Mouse (Mus musculus) heart, embryonic 13.5 days (tissue): Measurements from ENCODE around the gene Gm13030. TPM values are rescaled to one million over a fixed set of nuclear protein-coding genes. Genes with fewer than 3 reads are reported as not detected.

Experiments
- ATAC-seq: fragments of 200-750 bp; cut with Nextera tagmentation; 2 replicates; pipeline ENCODE4 v1.8.0; 2017; ENCODE audit warnings: moderate TSS enrichment; ENCODE audit not compliant: insufficient number of reproducible peaks, low FRiP score, low TSS enrichment; ENCODE audit errors: extremely low read depth
- H3K27ac ChIP-seq: fragments of 300-500 bp; sonication (generic); replicated peaks from 2 replicates; pipeline ENCODE4 v1.5.1; 2015; ENCODE audit warnings: moderate library complexity, mild to moderate bottlenecking, inconsistent platforms
- H3K27me3 ChIP-seq: fragments of 300-500 bp; sonication (generic); replicated peaks from 2 replicates; pipeline ENCODE4 v1.6.1; 2015; ENCODE audit warnings: mild to moderate bottlenecking, inconsistent platforms
- H3K36me3 ChIP-seq: fragments of 300-500 bp; sonication (generic); 2 replicates; pipeline ENCODE4 v1.6.1; 2015; ENCODE audit warnings: mild to moderate bottlenecking, inconsistent platforms
- H3K4me1 ChIP-seq: fragments of 300-500 bp; sonication (generic); 2 replicates; pipeline ENCODE4 v1.6.1; 2015; ENCODE audit warnings: inconsistent platforms
- H3K4me2 ChIP-seq: fragments of 300-500 bp; sonication (generic); 2 replicates; pipeline ENCODE4 v1.6.1; 2015; ENCODE audit warnings: inconsistent platforms, mild to moderate bottlenecking, moderate library complexity
- H3K4me3 ChIP-seq: fragments of 300-500 bp; sonication (generic); 2 replicates; pipeline ENCODE4 v1.5.1; 2015; ENCODE audit warnings: moderate library complexity, mild to moderate bottlenecking, inconsistent platforms
- H3K9ac ChIP-seq: fragments of 300-500 bp; sonication (generic); 2 replicates; pipeline ENCODE4 v1.6.1; 2015; ENCODE audit warnings: inconsistent platforms, mild to moderate bottlenecking, moderate library complexity
- H3K9me3 ChIP-seq: fragments of 300-500 bp; sonication (generic); 2 replicates; pipeline ENCODE4 v1.6.1; 2016; ENCODE audit warnings: inconsistent platforms
- WGBS: fragments of 180-500 bp; shearing (Covaris S2); methylation state at CpG from one replicate; pipeline ENCODE4 v1.1.7; 2015; ENCODE audit warnings: mixed read lengths; 5-methylcytosine and 5-hydroxymethylcytosine counted together
- polyA plus RNA-seq: library from polyadenylated mRNA; unstranded; fragments of >200 nt; fragmentation: Nextera tagmentation; extraction: Ambion mirVana; gene quantifications from 2 replicates; pipeline ENCODE4 v1.2.1, GENCODE M21; 2015

Gm13030 gene
- polyA plus RNA-seq, 1 experiment from 2014 or later, result not detected

GRCm38 (mm10) chr4:138866413-138866812 lies 7.4 kb downstream of the Gm13030 start:
- no peaks in the 10 kb centered on the region for H3K4me1 ChIP-seq
- ATAC-seq, result no peak
- no peak overlapping the region for H3K27ac ChIP-seq
- H3K27me3 ChIP-seq, result peaks cover 20% of the 10 kb centered on the region
- H3K4me3 ChIP-seq, result no peak overlapping the region
- no peak overlapping the region for H3K9ac ChIP-seq
- H3K4me2 ChIP-seq, result no peak overlapping the region
- H3K36me3 ChIP-seq, result no peaks in the 10 kb centered on the region
- WGBS, result 13% methylated on average over 7 of the region's 7 CpGs
- H3K9me3 ChIP-seq, result peaks cover 8% of the 10 kb centered on the region; the same call in 1 of the 2 replicates

GRCm38 (mm10) chr4:138865991-138866390 lies 7.8 kb downstream of the Gm13030 start:
- H3K9ac ChIP-seq, result no peak overlapping the region
- 52% methylated on average over 6 of the region's 6 CpGs for WGBS
- peaks cover 6% of the 10 kb centered on the region; the same call in 1 of the 2 replicates for H3K9me3 ChIP-seq
- no peaks in the 10 kb centered on the region for H3K36me3 ChIP-seq
- H3K27ac ChIP-seq, result no peak overlapping the region
- no peak for ATAC-seq
- H3K4me1 ChIP-seq, result no peaks in the 10 kb centered on the region
- H3K4me3 ChIP-seq, result no peak overlapping the region
- peaks cover 20% of the 10 kb centered on the region for H3K27me3 ChIP-seq
- H3K4me2 ChIP-seq, result no peak overlapping the region

GRCm38 (mm10) chr4:138865092-138865491 lies 8.7 kb downstream of the Gm13030 start:
- no peak overlapping the region for H3K9ac ChIP-seq
- H3K9me3 ChIP-seq, result peaks cover 4% of the 10 kb centered on the region; the same call in 1 of the 2 replicates
- ATAC-seq, result no peak
- H3K4me2 ChIP-seq, result no peak overlapping the region
- H3K4me3 ChIP-seq, result no peak overlapping the region
- no peaks in the 10 kb centered on the region for H3K36me3 ChIP-seq
- no peak overlapping the region for H3K27ac ChIP-seq
- peaks cover under 1% of the 10 kb centered on the region; the same call in 1 of the 2 replicates for H3K4me1 ChIP-seq
- WGBS, result 51% methylated on average over 5 of the region's 5 CpGs
- H3K27me3 ChIP-seq, result peaks cover 24% of the 10 kb centered on the region

GRCm38 (mm10) chr4:138863344-138863998 lies 10.3 kb downstream of the Gm13030 start, which contains the start of gene Pla2g5:
Gene Pla2g5, minus strand, starts transcription at chr4:138863482.
- H3K27me3 ChIP-seq, result peaks cover 26% of the 10 kb centered on the region
- no peak within 1 kb of the TSS for H3K4me2 ChIP-seq
- ATAC-seq, result no peak
- H3K9ac ChIP-seq, result no peak within 1 kb of the TSS
- H3K4me1 ChIP-seq, result peaks cover 13% of the 10 kb centered on the region; the same call in 1 of the 2 replicates
- H3K9me3 ChIP-seq, result no peaks in the 10 kb centered on the region
- H3K27ac ChIP-seq, result no peak within 1 kb of the TSS
- H3K4me3 ChIP-seq, result no peak within 1 kb of the TSS
- 60% methylated on average over 10 of the region's 10 CpGs for WGBS
- no peaks in the 10 kb centered on the region for H3K36me3 ChIP-seq

- no peak overlapping the region for H3K27ac ChIP-seq
- H3K9ac ChIP-seq, result 0 out of 2 replicates have a peak overlapping the region, but pooled peaks have one; percentile 44
- H3K36me3 ChIP-seq, result no peaks in the 10 kb centered on the region
- peak overlapping the region; percentile 24; the same call in 1 of the 2 replicates for H3K4me3 ChIP-seq
- H3K4me1 ChIP-seq, result peaks cover 13% of the 10 kb centered on the region; the same call in 1 of the 2 replicates
- peak overlapping the region; percentile 58 for H3K4me2 ChIP-seq
- H3K27me3 ChIP-seq, result peaks cover 19% of the 10 kb centered on the region
- 3% methylated on average over 13 of the region's 13 CpGs for WGBS
- ATAC-seq, result no peak
- no peaks in the 10 kb centered on the region for H3K9me3 ChIP-seq
Measured at GRCm38 (mm10) chr4:138859728-138860127, 14.0 kb downstream of the Gm13030 start.

- Histone ChIP-seq H3K27ac (no peak overlapping the region), H3K4me2 (peak overlapping the region; percentile 58), H3K9me3 (no peaks in the 10 kb centered on the region), H3K27me3 (peaks cover 19% of the 10 kb centered on the region), H3K36me3 (no peaks in the 10 kb centered on the region), H3K4me1 (peaks cover 13% of the 10 kb centered on the region; the same call in 1 of the 2 replicates), H3K9ac (no peak overlapping the region), H3K4me3 (peak overlapping the region; percentile 24; the same call in 1 of the 2 replicates)
- 20% methylated on average over 9 of the region's 9 CpGs for WGBS
- ATAC-seq, result no peak
Measured at GRCm38 (mm10) chr4:138859245-138859644, 14.5 kb downstream of the Gm13030 start.

GRCm38 (mm10) chr4:138858446-138858845 lies 15.3 kb downstream of the Gm13030 start:
- Histone ChIP-seq H3K4me3 (no peak overlapping the region), H3K9me3 (no peaks in the 10 kb centered on the region), H3K27me3 (peaks cover 24% of the 10 kb centered on the region), H3K27ac (no peak overlapping the region), H3K4me2 (no peak overlapping the region), H3K4me1 (peaks cover 13% of the 10 kb centered on the region; the same call in 1 of the 2 replicates), H3K36me3 (no peaks in the 10 kb centered on the region), H3K9ac (no peak overlapping the region)
- ATAC-seq, result no peak
- WGBS, result 67% methylated on average over 15 of the region's 15 CpGs

GRCm38 (mm10) chr4:138857576-138857975 lies 16.2 kb downstream of the Gm13030 start:
- no peak overlapping the region for H3K9ac ChIP-seq
- peaks cover 22% of the 10 kb centered on the region for H3K27me3 ChIP-seq
- H3K4me3 ChIP-seq, result no peak overlapping the region
- H3K4me2 ChIP-seq, result no peak overlapping the region
- peaks cover 13% of the 10 kb centered on the region; the same call in 1 of the 2 replicates for H3K4me1 ChIP-seq
- ATAC-seq, result no peak
- WGBS, result 77% methylated on average over 10 of the region's 10 CpGs
- H3K9me3 ChIP-seq, result no peaks in the 10 kb centered on the region
- no peaks in the 10 kb centered on the region for H3K36me3 ChIP-seq
- no peak overlapping the region for H3K27ac ChIP-seq

GRCm38 (mm10) chr4:138856491-138856890 lies 17.3 kb downstream of the Gm13030 start:
- ATAC-seq, result no peak
- 24% methylated on average over 7 of the region's 7 CpGs for WGBS
- H3K4me1 ChIP-seq, result peaks cover 13% of the 10 kb centered on the region; the same call in 1 of the 2 replicates
- no peaks in the 10 kb centered on the region for H3K9me3 ChIP-seq
- H3K27me3 ChIP-seq, result peaks cover 22% of the 10 kb centered on the region
- H3K4me3 ChIP-seq, result no peak overlapping the region
- H3K9ac ChIP-seq, result no peak overlapping the region
- no peak overlapping the region for H3K4me2 ChIP-seq
- H3K36me3 ChIP-seq, result no peaks in the 10 kb centered on the region
- H3K27ac ChIP-seq, result no peak overlapping the region

- no peak overlapping the region for H3K27ac ChIP-seq
Measured at GRCm38 (mm10) chr4:138855092-138855632, 18.6 kb downstream of the Gm13030 start.

GRCm38 (mm10) chr4:138852961-138853360 lies 20.8 kb downstream of the Gm13030 start:
- H3K9me3 ChIP-seq, result no peaks in the 10 kb centered on the region
- H3K36me3 ChIP-seq, result no peaks in the 10 kb centered on the region
- no peak for ATAC-seq
- H3K27ac ChIP-seq, result no peak overlapping the region
- no peak overlapping the region for H3K9ac ChIP-seq
- no peak overlapping the region for H3K4me2 ChIP-seq
- no peak overlapping the region for H3K4me3 ChIP-seq
- WGBS, result 64% methylated on average over 6 of the region's 6 CpGs
- no peaks in the 10 kb centered on the region for H3K4me1 ChIP-seq
- peaks cover 21% of the 10 kb centered on the region for H3K27me3 ChIP-seq

More at GRCm38 (mm10) chr4:138855092-138855632, 18.6 kb downstream of the Gm13030 start:
- H3K9me3 ChIP-seq, result no peaks in the 10 kb centered on the region
- H3K27me3 ChIP-seq, result peaks cover 20% of the 10 kb centered on the region
- no peaks in the 10 kb centered on the region for H3K36me3 ChIP-seq
- H3K4me3 ChIP-seq, result no peak overlapping the region
- no peak overlapping the region for H3K9ac ChIP-seq
- H3K4me1 ChIP-seq, result peaks cover 13% of the 10 kb centered on the region; the same call in 1 of the 2 replicates
- no peak overlapping the region for H3K4me2 ChIP-seq
- ATAC-seq, result no peak
- WGBS, result 71% methylated on average over 9 of the region's 9 CpGs
